Mouse (Mus musculus) intestine, embryonic 14.5 days (tissue): ENCODE results near the gene Cdiptos. TPM values are rescaled to one million over a fixed set of nuclear protein-coding genes. Genes with fewer than 3 reads are reported as not detected.

ENCODE experiments used
- ATAC-seq: fragments of 200-750 bp; cut with Nextera tagmentation; replicated peaks from 2 replicates; pipeline ENCODE4 v1.8.0; 2017; ENCODE audit warnings: low read depth, moderate number of reproducible peaks, moderate TSS enrichment, moderate library complexity; ENCODE audit not compliant: low FRiP score, low TSS enrichment
- DNase-seq: peaks from one replicate; pipeline ENCODE4 v3.0.0-alpha.2; 2018; ENCODE audit warnings: low spot score
- H3K27ac ChIP-seq: fragments of 300-500 bp; sonication (generic); 2 replicates; pipeline ENCODE4 v1.5.1; 2014; ENCODE audit warnings: low read depth, mild to moderate bottlenecking, control low read depth
- H3K27me3 ChIP-seq: fragments of 300-500 bp; sonication (generic); replicated peaks from 2 replicates; pipeline ENCODE4 v1.6.1; 2014; ENCODE audit warnings: low read length, control low read depth; ENCODE audit not compliant: control insufficient read depth, insufficient read depth
- H3K36me3 ChIP-seq: fragments of 300-500 bp; sonication (generic); 2 replicates; pipeline ENCODE4 v1.6.1; 2014; ENCODE audit warnings: low read length, control low read depth; ENCODE audit not compliant: control insufficient read depth, insufficient read depth
- H3K4me1 ChIP-seq: fragments of 300-500 bp; sonication (generic); replicated peaks from 2 replicates; pipeline ENCODE4 v1.6.1; 2014; ENCODE audit warnings: low read length, control low read depth, mixed read lengths; ENCODE audit not compliant: control insufficient read depth, insufficient read depth
- H3K4me2 ChIP-seq: fragments of 300-500 bp; sonication (generic); 2 replicates; pipeline ENCODE4 v1.6.1; 2014; ENCODE audit warnings: low read length
- H3K4me3 ChIP-seq: fragments of 300-500 bp; sonication (generic); 2 replicates; pipeline ENCODE4 v1.5.1; 2014; ENCODE audit warnings: low read depth, low read length, control low read depth, mixed read lengths
- H3K9ac ChIP-seq: fragments of 300-500 bp; sonication (generic); 2 replicates; pipeline ENCODE4 v1.6.1; 2014; ENCODE audit warnings: mild to moderate bottlenecking, low read length
- H3K9me3 ChIP-seq: fragments of 300-500 bp; sonication (generic); 2 replicates; pipeline ENCODE4 v1.6.1; 2016; ENCODE audit warnings: low read length, control low read depth; ENCODE audit not compliant: control insufficient read depth
- WGBS: fragments of 180-500 bp; shearing (Covaris S2); extraction: QIAGEN DNeasy Blood & Tissue Kit; methylation state at CpG from one replicate; pipeline ENCODE4 v1.1.7; 2014; 5-methylcytosine and 5-hydroxymethylcytosine counted together
- polyA plus RNA-seq: library from polyadenylated mRNA; unstranded; fragments of >200 nt; fragmentation: Nextera tagmentation; extraction: Ambion mirVana; gene quantifications from 2 replicates; pipeline ENCODE4 v1.2.1, GENCODE M21; 2014

Cdiptos gene
- polyA plus RNA-seq, 1 experiment from 2014 or later = 2.2 TPM

DNA sequence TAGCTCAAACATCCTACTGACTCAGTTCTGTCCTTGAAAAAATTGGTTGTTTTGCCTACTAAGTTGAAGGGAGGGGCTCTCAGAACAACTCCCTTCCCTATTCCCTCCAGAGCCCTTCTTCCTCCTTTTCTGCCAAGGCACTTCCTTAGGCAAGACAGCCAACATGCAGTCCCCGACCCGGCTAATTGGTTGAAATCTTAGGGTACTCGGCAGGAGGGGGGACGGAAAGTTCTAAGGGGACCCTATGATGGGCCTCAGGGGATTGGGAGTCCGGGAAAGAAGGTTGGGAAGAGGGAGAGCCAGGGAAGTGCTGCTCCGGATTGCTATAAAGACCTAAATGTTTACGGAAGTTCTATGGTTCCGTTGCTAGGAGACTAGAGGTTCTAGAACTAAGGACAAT is 405 bp downstream of the Cdiptos start:
- Histone ChIP-seq H3K27ac (peak overlapping the region; percentile 49; the same call in 1 of the 2 replicates), H3K4me2 (peak overlapping the region; percentile 66), H3K9ac (peak overlapping the region; percentile 94; the same call in 1 of the 2 replicates), H3K4me3 (peak overlapping the region; percentile 97), H3K36me3 (peaks cover 28% of the 10 kb centered on the region), H3K27me3 (no peaks in the 10 kb centered on the region), H3K9me3 (no peaks in the 10 kb centered on the region), H3K4me1 (0 out of 2 replicates have a peak, but pooled peaks cover 5% of the 10 kb centered on the region)
- DNase-seq = no peak
- 0 out of 2 replicates have a peak, but pooled peaks have one; percentile 0 for ATAC-seq
- WGBS = 14% methylated on average over 8 of the region's 8 CpGs

DNA sequence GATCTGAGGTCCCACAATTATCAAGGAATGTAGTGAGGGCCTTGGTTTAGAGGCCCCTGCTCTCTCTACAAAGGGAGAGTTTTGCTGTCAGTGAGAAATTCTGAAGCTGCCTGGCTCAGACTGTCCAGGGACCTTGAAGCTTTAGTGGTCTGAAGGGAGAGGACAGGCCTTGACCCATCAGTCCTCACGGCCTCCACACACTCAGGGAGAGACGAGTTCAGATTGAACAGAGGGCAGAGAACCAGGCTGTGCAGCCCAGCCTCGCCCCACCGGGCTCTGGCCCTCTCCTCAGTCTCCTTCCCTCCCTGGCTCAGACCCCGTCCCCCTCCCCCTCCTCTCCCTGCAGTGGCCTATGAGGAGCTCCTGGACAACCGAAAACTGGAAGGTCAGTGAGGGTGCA is 8.5 kb downstream of the Cdiptos start:
- DNase-seq (no peak), ATAC-seq (no peak)
- H3K27ac ChIP-seq = no peak overlapping the region
- H3K9me3 ChIP-seq = no peaks in the 10 kb centered on the region
- no peaks in the 10 kb centered on the region for H3K36me3 ChIP-seq
- H3K4me2 ChIP-seq = no peak overlapping the region
- H3K4me1 ChIP-seq = no peaks in the 10 kb centered on the region
- no peak overlapping the region for H3K4me3 ChIP-seq
- WGBS = 62% methylated on average over 6 of the region's 6 CpGs
- H3K9ac ChIP-seq = no peak overlapping the region
- peaks cover 14% of the 10 kb centered on the region for H3K27me3 ChIP-seq

DNA sequence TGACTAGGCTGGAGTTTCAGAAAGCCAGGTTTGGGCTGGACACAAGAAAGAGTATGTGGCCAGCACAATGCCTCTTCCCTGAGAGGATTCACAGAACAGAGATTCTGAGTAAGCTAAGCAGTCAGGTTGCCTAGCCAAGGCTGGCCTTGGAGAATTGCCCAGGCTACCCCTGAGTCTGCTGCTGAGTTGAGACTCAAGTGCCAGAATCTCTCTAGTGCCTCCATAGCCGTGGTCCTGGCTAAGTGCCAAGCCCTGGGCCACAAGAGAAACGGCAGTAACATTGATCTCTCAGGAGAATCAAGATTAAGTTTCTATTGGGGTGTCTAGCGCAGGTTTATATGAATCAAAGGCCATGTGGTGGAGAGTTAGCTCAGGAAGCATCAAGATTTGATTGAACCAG is 10.3 kb downstream of the Cdiptos start:
- H3K9me3 ChIP-seq = no peaks in the 10 kb centered on the region
- H3K4me1 ChIP-seq = no peaks in the 10 kb centered on the region
- H3K27me3 ChIP-seq = peaks cover 18% of the 10 kb centered on the region
- H3K4me3 ChIP-seq = no peak overlapping the region
- no peak overlapping the region for H3K27ac ChIP-seq
- ATAC-seq = no peak
- H3K36me3 ChIP-seq = no peaks in the 10 kb centered on the region
- no peak overlapping the region for H3K4me2 ChIP-seq
- WGBS = 65% methylated on average over 3 of the region's 3 CpGs
- DNase-seq = no peak
- no peak overlapping the region for H3K9ac ChIP-seq

DNA sequence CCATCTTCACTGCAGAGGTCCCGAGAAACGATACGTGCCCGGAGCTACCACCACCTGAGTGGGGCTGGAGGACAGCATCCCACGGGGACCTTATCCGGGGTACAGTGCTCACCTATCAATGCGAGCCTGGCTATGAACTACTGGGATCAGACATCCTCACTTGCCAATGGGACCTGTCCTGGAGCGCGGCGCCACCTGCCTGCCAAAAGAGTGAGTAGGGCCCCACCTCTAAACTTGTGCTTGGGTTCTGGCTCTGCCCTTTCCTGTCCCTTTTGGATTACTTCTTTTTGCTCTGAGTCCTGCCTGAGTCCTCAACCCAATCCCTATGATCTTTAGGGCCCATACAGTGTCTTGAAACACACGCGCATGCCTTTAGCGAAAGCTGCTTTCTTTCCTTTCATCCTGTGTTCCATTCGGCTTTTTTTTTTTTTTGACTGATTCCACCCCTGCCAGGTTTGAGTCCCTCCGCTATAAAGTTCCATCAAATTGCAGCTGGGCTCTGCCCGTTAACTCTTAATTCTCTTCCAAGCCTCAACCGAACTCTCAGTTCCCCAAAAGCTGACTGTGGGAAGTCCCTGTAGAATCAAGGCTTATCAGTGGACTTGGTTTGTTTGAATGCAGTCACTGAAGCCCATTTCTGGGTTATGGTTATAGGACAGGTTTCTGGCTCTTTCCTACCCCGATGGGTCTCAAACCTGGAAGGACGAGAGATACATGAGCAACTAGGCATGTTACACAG is 12.2 kb downstream of the Cdiptos start:
- 25% methylated on average over 19 of the region's 19 CpGs for WGBS
- Histone ChIP-seq H3K9me3 (no peaks in the 10 kb centered on the region), H3K4me3 (no peak overlapping the region), H3K36me3 (no peaks in the 10 kb centered on the region), H3K4me2 (no peak overlapping the region), H3K27ac (no peak overlapping the region), H3K27me3 (peaks cover 18% of the 10 kb centered on the region), H3K9ac (no peak overlapping the region), H3K4me1 (no peaks in the 10 kb centered on the region)
- ATAC-seq (no peak), DNase-seq (no peak)

DNA sequence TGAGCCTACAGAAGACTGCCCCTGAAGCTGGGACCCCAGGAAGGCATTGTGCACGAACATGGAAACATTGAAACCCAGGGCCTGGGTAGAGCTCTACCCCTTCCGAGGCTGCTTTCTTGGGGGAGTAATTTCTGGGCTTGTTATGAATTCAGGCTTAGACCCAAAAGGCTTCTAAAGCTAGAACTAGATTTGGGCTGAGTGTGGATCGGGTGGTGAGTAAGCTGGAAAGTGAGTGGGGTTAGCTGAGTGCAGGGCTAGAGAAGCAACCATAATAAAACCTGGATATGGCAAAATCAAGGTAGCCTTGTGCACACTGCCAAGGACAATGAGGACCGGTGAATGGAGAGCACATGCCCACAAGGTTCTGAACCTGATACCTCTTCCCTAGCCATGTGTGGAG is 13.9 kb downstream of the Cdiptos start:
- WGBS = 87% methylated on average over 4 of the region's 4 CpGs
- Histone ChIP-seq H3K36me3 (no peaks in the 10 kb centered on the region), H3K9me3 (no peaks in the 10 kb centered on the region), H3K9ac (no peak overlapping the region), H3K4me2 (no peak overlapping the region), H3K4me3 (no peak overlapping the region), H3K27ac (no peak overlapping the region), H3K27me3 (peaks cover 18% of the 10 kb centered on the region), H3K4me1 (no peaks in the 10 kb centered on the region)
- no peak for DNase-seq
- no peak for ATAC-seq

DNA sequence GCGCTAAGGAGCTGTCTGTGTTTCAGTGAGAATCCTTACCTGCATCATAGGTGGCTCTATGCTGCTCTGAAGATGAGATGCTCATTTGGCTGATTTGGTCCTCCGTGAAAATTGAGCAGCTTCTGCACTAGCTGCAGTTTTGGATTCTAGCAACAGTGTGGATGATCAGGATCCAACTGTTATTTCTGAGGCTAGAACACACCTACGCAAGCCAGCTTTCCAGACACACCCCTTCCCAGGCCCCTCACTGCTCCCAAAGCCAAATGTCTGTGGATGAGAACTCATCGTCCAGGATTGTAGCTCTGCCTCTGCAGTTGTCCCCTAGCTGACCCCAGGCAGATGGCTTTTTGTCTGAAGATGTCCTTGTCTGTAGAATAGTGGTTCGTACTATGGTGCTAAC is 14.8 kb downstream of the Cdiptos start:
- peaks cover 18% of the 10 kb centered on the region for H3K27me3 ChIP-seq
- no peak overlapping the region for H3K4me2 ChIP-seq
- no peaks in the 10 kb centered on the region for H3K9me3 ChIP-seq
- no peak for DNase-seq
- H3K36me3 ChIP-seq = no peaks in the 10 kb centered on the region
- no peak overlapping the region for H3K4me3 ChIP-seq
- no peak overlapping the region for H3K9ac ChIP-seq
- 81% methylated on average over 5 of the region's 5 CpGs for WGBS
- ATAC-seq = no peak
- H3K4me1 ChIP-seq = no peaks in the 10 kb centered on the region
- no peak overlapping the region for H3K27ac ChIP-seq

DNA sequence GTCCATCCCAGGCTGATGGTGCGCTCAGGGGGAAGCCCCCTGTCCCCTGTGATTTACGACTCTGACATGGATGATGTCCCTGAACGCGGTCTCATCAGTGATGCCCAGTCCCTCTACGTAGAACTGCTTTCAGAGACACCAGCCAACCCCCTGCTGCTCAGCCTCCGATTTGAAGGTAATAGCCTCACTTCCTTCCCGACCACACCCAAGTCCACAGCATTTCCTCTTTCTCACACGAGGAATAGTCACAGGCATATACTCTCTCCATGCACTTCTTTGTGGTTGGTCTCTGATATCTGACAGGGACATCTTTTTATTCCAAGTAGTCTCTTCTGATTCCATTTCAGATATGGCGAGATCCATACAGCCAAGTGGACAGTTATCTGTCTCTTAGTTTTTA is 16.1 kb downstream of the Cdiptos start:
- 65% methylated on average over 9 of the region's 9 CpGs for WGBS
- H3K36me3 ChIP-seq = no peaks in the 10 kb centered on the region
- H3K4me2 ChIP-seq = no peak overlapping the region
- ATAC-seq (no peak), DNase-seq (no peak)
- H3K27ac ChIP-seq = no peak overlapping the region
- no peaks in the 10 kb centered on the region for H3K4me1 ChIP-seq
- H3K9me3 ChIP-seq = no peaks in the 10 kb centered on the region
- peaks cover 18% of the 10 kb centered on the region for H3K27me3 ChIP-seq
- no peak overlapping the region for H3K9ac ChIP-seq
- no peak overlapping the region for H3K4me3 ChIP-seq

DNA sequence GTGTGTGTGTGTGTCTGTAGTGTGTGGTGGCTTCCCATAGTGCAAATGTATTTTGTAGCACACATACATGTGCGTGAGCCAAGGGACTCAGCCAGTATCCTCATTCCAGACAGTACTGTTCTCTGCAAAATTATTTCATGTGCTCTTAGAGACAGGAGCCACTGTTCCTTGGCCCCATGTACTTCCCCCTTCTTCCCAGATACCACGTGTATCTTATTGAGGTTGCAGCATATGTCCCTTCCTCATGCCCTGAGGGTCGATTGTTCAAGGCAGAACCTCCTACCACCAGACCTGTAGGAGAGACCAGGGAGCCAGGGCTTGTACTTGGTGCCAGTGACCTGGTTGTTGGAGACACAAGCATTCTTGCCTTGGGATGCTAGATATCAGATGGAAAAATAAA is 20.8 kb downstream of the Cdiptos start:
- ATAC-seq (no peak), DNase-seq (no peak)
- H3K4me3 ChIP-seq = no peak overlapping the region
- peaks cover 20% of the 10 kb centered on the region for H3K27me3 ChIP-seq
- H3K9ac ChIP-seq = no peak overlapping the region
- 67% methylated on average over 3 of the region's 3 CpGs for WGBS
- no peaks in the 10 kb centered on the region for H3K36me3 ChIP-seq
- H3K9me3 ChIP-seq = no peaks in the 10 kb centered on the region
- no peak overlapping the region for H3K4me2 ChIP-seq
- no peak overlapping the region for H3K27ac ChIP-seq
- no peaks in the 10 kb centered on the region for H3K4me1 ChIP-seq

DNA sequence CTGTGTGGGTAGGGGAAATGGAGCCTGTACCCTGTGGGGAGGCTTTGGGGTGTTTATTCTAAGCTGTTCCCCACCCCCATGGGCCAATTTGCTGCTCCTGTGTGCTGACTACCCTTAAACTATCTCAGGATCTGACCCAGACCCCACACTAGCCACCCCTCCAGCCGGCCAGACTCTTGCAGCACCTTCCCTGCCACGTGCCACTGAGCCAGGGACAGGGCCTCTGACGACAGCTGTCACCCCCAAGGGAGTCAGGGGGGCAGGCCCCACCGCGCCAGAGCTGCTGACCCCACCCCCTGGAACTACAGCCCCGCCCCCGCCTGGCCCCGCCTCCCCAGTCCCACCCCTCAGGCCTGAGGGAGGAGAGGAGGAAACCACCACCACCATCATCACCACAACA is 23.3 kb downstream of the Cdiptos start:
- Histone ChIP-seq H3K9me3 (no peaks in the 10 kb centered on the region), H3K36me3 (no peaks in the 10 kb centered on the region), H3K27ac (no peak overlapping the region), H3K4me1 (peaks cover 3% of the 10 kb centered on the region; the same call in 1 of the 2 replicates), H3K9ac (no peak overlapping the region), H3K27me3 (peaks cover 23% of the 10 kb centered on the region), H3K4me2 (no peak overlapping the region), H3K4me3 (no peak overlapping the region)
- DNase-seq = no peak
- whole genome bisulfite sequencing = 1% methylated on average over 8 of the region's 8 CpGs
- ATAC-seq = no peak
